Mouse (Mus musculus): ENCODE data around the gene Gm17545. TPM values are rescaled to one million over a fixed set of nuclear protein-coding genes. Genes with fewer than 3 reads are reported as not detected.
A peak's percentile ranks its signal among the peaks of the same experiment; 100 is the strongest.

Gene Gm17545
- polyA plus RNA-seq, 1 experiment: not detected

GRCm38 (mm10) chr9:22457142-22457835 lies 3.2 kb downstream of the Gm17545 start:
- TF ChIP-seq POLR2A (IDR thresholded peaks at IDR 0.05; ENCODE audit: borderline replicate concordance, low read depth, low read length): no peak
- no peak for TF ChIP-seq CTCF (IDR thresholded peaks at IDR 0.05; ENCODE audit: low read depth, low read length)
- Histone ChIP-seq H3K4me3 (ENCODE audit: insufficient read depth, low read length) (no peak overlapping the region), H3K27ac (ENCODE audit: insufficient read depth, low read depth, low read length) (no peak overlapping the region), H3K4me1 (ENCODE audit: control insufficient read depth, insufficient read depth, low read length) (no peaks in the 10 kb centered on the region)

- H3K4me1 ChIP-seq (ENCODE audit: control insufficient read depth, insufficient read depth, low read length): no peaks in the 10 kb centered on the region
- TF ChIP-seq POLR2A (IDR thresholded peaks at IDR 0.05; ENCODE audit: borderline replicate concordance, low read depth, low read length): no peak
- no peak for TF ChIP-seq CTCF (IDR thresholded peaks at IDR 0.05; ENCODE audit: low read depth, low read length)
- no peak overlapping the region for H3K27ac ChIP-seq (ENCODE audit: insufficient read depth, low read depth, low read length)
- H3K4me3 ChIP-seq (ENCODE audit: insufficient read depth, low read length): no peak overlapping the region
Measured at GRCm38 (mm10) chr9:22461946-22462345, 7.9 kb downstream of the Gm17545 start.

GRCm38 (mm10) chr9:22466212-22466611 lies 12.1 kb downstream of the Gm17545 start:
- TF ChIP-seq POLR2A (IDR thresholded peaks at IDR 0.05; ENCODE audit: borderline replicate concordance, low read depth, low read length) (no peak), CTCF (IDR thresholded peaks at IDR 0.05; ENCODE audit: low read depth, low read length) (no peak)
- Histone ChIP-seq H3K4me1 (ENCODE audit: control insufficient read depth, insufficient read depth, low read length) (no peaks in the 10 kb centered on the region), H3K27ac (ENCODE audit: insufficient read depth, low read depth, low read length) (no peak overlapping the region), H3K4me3 (ENCODE audit: insufficient read depth, low read length) (no peak overlapping the region)

GRCm38 (mm10) chr9:22467371-22468169 lies 13.5 kb downstream of the Gm17545 start:
- TF ChIP-seq POLR2A (IDR thresholded peaks at IDR 0.05; ENCODE audit: borderline replicate concordance, low read depth, low read length) (no peak), CTCF (IDR thresholded peaks at IDR 0.05; ENCODE audit: low read depth, low read length) (no peak)
- H3K4me1 ChIP-seq (ENCODE audit: control insufficient read depth, insufficient read depth, low read length): no peaks in the 10 kb centered on the region
- peak overlapping the region; percentile 80 for H3K4me3 ChIP-seq (ENCODE audit: insufficient read depth, low read length)
- H3K27ac ChIP-seq (ENCODE audit: insufficient read depth, low read depth, low read length): peak overlapping the region; percentile 14; the same call in 1 of the 2 replicates

GRCm38 (mm10) chr9:22468170-22468898 lies 14.2 kb downstream of the Gm17545 start:
- peak; percentile 94 for TF ChIP-seq POLR2A (IDR thresholded peaks at IDR 0.05; ENCODE audit: borderline replicate concordance, low read depth, low read length)
- no peak for TF ChIP-seq CTCF (IDR thresholded peaks at IDR 0.05; ENCODE audit: low read depth, low read length)
- Histone ChIP-seq H3K27ac (ENCODE audit: insufficient read depth, low read depth, low read length) (peak overlapping the region; percentile 14; the same call in 1 of the 2 replicates), H3K4me3 (ENCODE audit: insufficient read depth, low read length) (peak overlapping the region; percentile 80), H3K4me1 (ENCODE audit: control insufficient read depth, insufficient read depth, low read length) (no peaks in the 10 kb centered on the region)

GRCm38 (mm10) chr9:22468899-22469259 lies 14.8 kb downstream of the Gm17545 start:
- no peaks in the 10 kb centered on the region for H3K4me1 ChIP-seq (ENCODE audit: control insufficient read depth, insufficient read depth, low read length)
- TF ChIP-seq CTCF (IDR thresholded peaks at IDR 0.05; ENCODE audit: low read depth, low read length): no peak
- TF ChIP-seq POLR2A (IDR thresholded peaks at IDR 0.05; ENCODE audit: borderline replicate concordance, low read depth, low read length): no peak
- H3K4me3 ChIP-seq (ENCODE audit: insufficient read depth, low read length): no peak overlapping the region
- H3K27ac ChIP-seq (ENCODE audit: insufficient read depth, low read depth, low read length): no peak overlapping the region

- peak within 1 kb of the TSS; percentile 44 for H3K4me3 ChIP-seq (ENCODE audit: insufficient read depth, low read length)
- no peaks in the 10 kb centered on the region for H3K4me1 ChIP-seq (ENCODE audit: control insufficient read depth, insufficient read depth, low read length)
- no peak within 1 kb of the TSS for H3K27ac ChIP-seq (ENCODE audit: insufficient read depth, low read depth, low read length)
- no peak for TF ChIP-seq CTCF (IDR thresholded peaks at IDR 0.05; ENCODE audit: low read depth, low read length)
- TF ChIP-seq POLR2A (IDR thresholded peaks at IDR 0.05; ENCODE audit: borderline replicate concordance, low read depth, low read length): no peak
Measured at GRCm38 (mm10) chr9:22469643-22470042, 15.6 kb downstream of the Gm17545 start, which contains the start of gene Rp9. Gene Rp9, minus strand, starts transcription at chr9:22469743.

- no peak within 1 kb of the TSS for H3K27ac ChIP-seq (ENCODE audit: insufficient read depth, low read depth, low read length)
- no peak for TF ChIP-seq POLR2A (IDR thresholded peaks at IDR 0.05; ENCODE audit: borderline replicate concordance, low read depth, low read length)
- no peak for TF ChIP-seq CTCF (IDR thresholded peaks at IDR 0.05; ENCODE audit: low read depth, low read length)
- peak within 1 kb of the TSS; percentile 78 for H3K4me3 ChIP-seq (ENCODE audit: insufficient read depth, low read length)
- peaks cover 6% of the 10 kb centered on the region for H3K4me1 ChIP-seq (ENCODE audit: control insufficient read depth, insufficient read depth, low read length)
Measured at GRCm38 (mm10) chr9:22475424-22475868, 21.4 kb downstream of the Gm17545 start, which contains the start of gene Bbs9. Gene Bbs9, plus strand, starts transcription at chr9:22475715.

- Histone ChIP-seq H3K4me3 (ENCODE audit: insufficient read depth, low read length) (peak overlapping the region; percentile 78), H3K27ac (ENCODE audit: insufficient read depth, low read depth, low read length) (no peak overlapping the region)
Measured at GRCm38 (mm10) chr9:22476265-22476664, 22.2 kb downstream of the Gm17545 start.

More at GRCm38 (mm10) chr9:22476265-22476664, 22.2 kb downstream of the Gm17545 start:
- H3K4me1 ChIP-seq (ENCODE audit: control insufficient read depth, insufficient read depth, low read length): peaks cover 6% of the 10 kb centered on the region
- TF ChIP-seq POLR2A (IDR thresholded peaks at IDR 0.05; ENCODE audit: borderline replicate concordance, low read depth, low read length) (no peak), CTCF (IDR thresholded peaks at IDR 0.05; ENCODE audit: low read depth, low read length) (no peak)

Data from bone marrow macrophage, adult 2 months (primary cell).